29 mouse cellular contexts compared by ENCODE assay signal in genomic region chr1:158477841-158478240, GRCm38 (mm10).
"Had no signal": no experiment of that assay in that cellular context is flagged by ENCODE, and none has a peak within 500 bp of the region (broad histone marks: within the 10 kb centered on the region; RNA-seq: fewer than 3 reads in every experiment).

No protein-coding gene starts in this region.

- ATAC-seq: hindbrain, embryonic 16.5 days; inflammation-experienced regulatory T-cells, adult 6 months; intestine, embryonic 15.5 days; intestine, postnatal 0 days; liver, postnatal 0 days had no signal

- H3K36me3 ChIP-seq: heart, embryonic 13.5 days; heart, embryonic 15.5 days; hindbrain, embryonic 12.5 days; intestine, embryonic 15.5 days; limb, embryonic 10.5 days; limb, embryonic 12.5 days; liver, embryonic 13.5 days; liver, embryonic 15.5 days had no signal

- H3K9me3 ChIP-seq: heart, embryonic 13.5 days; heart, embryonic 15.5 days; hindbrain, embryonic 12.5 days; intestine, embryonic 15.5 days; limb, embryonic 10.5 days; limb, embryonic 12.5 days; liver, embryonic 13.5 days; liver, embryonic 15.5 days had no signal

- H3K4me1 ChIP-seq: heart, embryonic 13.5 days; heart, embryonic 15.5 days; hindbrain, embryonic 12.5 days; intestine, embryonic 15.5 days; limb, embryonic 10.5 days; limb, embryonic 12.5 days; liver, embryonic 13.5 days; liver, embryonic 15.5 days had no signal

- DNase-seq: gastrocnemius, postnatal 14 days; gastrocnemius, postnatal 36 days; heart, adult 11 months; heart, adult 2 months; heart, postnatal 14 days; heart, postnatal 36 days; kidney, adult 18-20 months; kidney, adult 8-10 months; kidney, postnatal 10 days; kidney, postnatal 25 days; kidney, postnatal 4 days; liver; liver, embryonic 13.5 days; liver, postnatal 0 days had no signal

- H3K9ac ChIP-seq: heart, embryonic 13.5 days; heart, embryonic 15.5 days; hindbrain, embryonic 12.5 days; hindbrain, embryonic 14.5 days; intestine, embryonic 15.5 days; limb, embryonic 12.5 days; liver, embryonic 13.5 days; liver, embryonic 15.5 days; liver, postnatal 0 days had no signal

- H3K27ac ChIP-seq: heart, adult 2 months; heart, embryonic 13.5 days; heart, embryonic 15.5 days; hindbrain, embryonic 12.5 days; hindbrain, embryonic 14.5 days; intestine, embryonic 15.5 days; layer of hippocampus, adult 2 months; left cerebral cortex, adult 2 months; limb, embryonic 10.5 days; limb, embryonic 12.5 days; liver, embryonic 13.5 days; liver, embryonic 15.5 days had no signal

- H3K27me3 ChIP-seq: heart, embryonic 13.5 days; heart, embryonic 15.5 days; hindbrain, embryonic 12.5 days; intestine, embryonic 15.5 days; limb, embryonic 12.5 days; liver, embryonic 13.5 days; liver, embryonic 15.5 days had no signal

- H3K4me2 ChIP-seq: heart, embryonic 11.5 days; heart, embryonic 13.5 days; heart, embryonic 15.5 days; hindbrain, embryonic 12.5 days; hindbrain, embryonic 14.5 days; intestine, embryonic 15.5 days; limb, embryonic 12.5 days; liver, embryonic 11.5 days; liver, embryonic 13.5 days; liver, embryonic 15.5 days had no signal

- H3K4me3 ChIP-seq: heart, adult 2 months; heart, embryonic 13.5 days; heart, embryonic 15.5 days; hindbrain, embryonic 12.5 days; intestine, embryonic 15.5 days; layer of hippocampus, adult 2 months; left cerebral cortex, adult 2 months; limb, embryonic 10.5 days; limb, embryonic 12.5 days; liver, embryonic 13.5 days; liver, embryonic 15.5 days had no signal
